Mouse (Mus musculus) left cerebral cortex, adult 2 months (tissue): ENCODE data around the gene Cx3cr1. TPM values are rescaled to one million over a fixed set of nuclear protein-coding genes. Genes with fewer than 3 reads are reported as not detected.

ENCODE experiments used
- DNase-seq, 2 experiments: peaks; one replicate each; pipeline ENCODE4 v3.0.0; 2021 to 2022; ENCODE audit warnings: low spot score in 2 of 2, mixed read lengths in 1 of 2; ENCODE audit errors: extremely low spot score in 1 of 2
- H3K27ac ChIP-seq: fragments of 200-600 bp; 2 replicates; pipeline ENCODE4 v1.8.1; 2022
- H3K4me3 ChIP-seq: fragments of 200-600 bp; 2 replicates; pipeline ENCODE4 v1.8.1; 2022
- CTCF ChIP-seq: fragments of 200-600 bp; IDR thresholded peaks from 2 replicates; pipeline ENCODE4 v1.8.1; 2022; ENCODE audit warnings: antibody characterized with exemption, mild to moderate bottlenecking, moderate library complexity
- intact Hi-C: fragments of 180-260 bp; cut with DNase I; formaldehyde crosslinking; loops from one replicate; pipeline ENCODE4 v1.15.1; 2025
- total RNA-seq, 2 experiments: library from RNA; stranded (reverse); gene quantifications; 2 replicates each; pipeline ENCODE4 v1.2.3; 2021

The Cx3cr1 gene
- total RNA-seq, 2 experiments from 2014 or later = 28.6 to 30.9 TPM

- Histone ChIP-seq H3K27ac (peak within 1 kb of the TSS; percentile 96), H3K4me3 (peak within 1 kb of the TSS; percentile 82)
- intact Hi-C loops = no loop called here
- DNase-seq = no peak
- TF ChIP-seq CTCF = no peak
These were observed 85.1 kb downstream of the Cx3cr1 start, which contains the start of gene Csrnp1 for GRCm38 (mm10) chr9:119984536-119985011. Csrnp1 (minus strand) TSS chr9:119984658.

GRCm38 (mm10) chr9:119983585-119984535, 85.8 kb downstream of the Cx3cr1 start:
- no peak for TF ChIP-seq CTCF
- DNase-seq = peak; percentile 88 to 93
- intact Hi-C loops = loop anchor here (1.0 kb wide), 1 partner anchor 27 kb away; no protein-coding TSS in a partner anchor
- H3K27ac ChIP-seq = peak overlapping the region; percentile 96
- peak overlapping the region; percentile 82 for H3K4me3 ChIP-seq

GRCm38 (mm10) chr9:119982956-119983551, 86.6 kb downstream of the Cx3cr1 start:
- DNase-seq = peak; percentile 41 to 56
- peak overlapping the region; percentile 96 for H3K27ac ChIP-seq
- H3K4me3 ChIP-seq = peak overlapping the region; percentile 82
- intact Hi-C loops = loop anchor here (1.0 kb wide), 1 partner anchor 28 kb away; no protein-coding TSS in a partner anchor
- no peak for TF ChIP-seq CTCF

- peak; percentile 38 for TF ChIP-seq CTCF
- peak; percentile 36 to 53 for DNase-seq
- intact Hi-C loops = no loop called here
- Histone ChIP-seq H3K4me3 (peak overlapping the region; percentile 82), H3K27ac (peak overlapping the region; percentile 96)
These were observed 87.4 kb downstream of the Cx3cr1 start for GRCm38 (mm10) chr9:119982241-119982811.

- intact Hi-C loops = no loop called here
- Histone ChIP-seq H3K27ac (peak overlapping the region; percentile 96), H3K4me3 (peak overlapping the region; percentile 82)
- no peak; the same call in 1 of the 2 replicates for TF ChIP-seq CTCF
- DNase-seq = peak in 1 of 2 experiments; percentile 29
These were observed 88.2 kb downstream of the Cx3cr1 start for GRCm38 (mm10) chr9:119981183-119982179.

- Histone ChIP-seq H3K27ac (peak overlapping the region; percentile 96), H3K4me3 (peak overlapping the region; percentile 82)
- no peak for TF ChIP-seq CTCF
- DNase-seq = no peak
- intact Hi-C loops = no loop called here
These were observed 88.9 kb downstream of the Cx3cr1 start for GRCm38 (mm10) chr9:119980770-119981182.

GRCm38 (mm10) chr9:119979749-119980148, 89.9 kb downstream of the Cx3cr1 start:
- H3K27ac ChIP-seq = peak overlapping the region; percentile 40
- DNase-seq = no peak
- intact Hi-C loops = no loop called here
- no peak overlapping the region for H3K4me3 ChIP-seq
- TF ChIP-seq CTCF = no peak

GRCm38 (mm10) chr9:119978811-119979441, 90.8 kb downstream of the Cx3cr1 start:
- intact Hi-C loops = no loop called here

GRCm38 (mm10) chr9:119978151-119978810, 91.4 kb downstream of the Cx3cr1 start:
- H3K4me3 ChIP-seq = no peak overlapping the region
- H3K27ac ChIP-seq = peak overlapping the region; percentile 69
- intact Hi-C loops = no loop called here
- no peak for TF ChIP-seq CTCF
- no peak for DNase-seq

More at GRCm38 (mm10) chr9:119978811-119979441, 90.8 kb downstream of the Cx3cr1 start:
- Histone ChIP-seq H3K4me3 (no peak overlapping the region), H3K27ac (peak overlapping the region; percentile 69)
- peak; percentile 56 to 65 for DNase-seq
- TF ChIP-seq CTCF = no peak
